Mouse (Mus musculus) embryonic fibroblast, embryonic 13.5 days (primary cell): ENCODE measurements around the gene Lsm14b. TPM values are rescaled to one million over a fixed set of nuclear protein-coding genes. Genes with fewer than 3 reads are reported as not detected.

ENCODE experiments used
- H3K27ac ChIP-seq: 2 replicates; pipeline ENCODE4 v1.5.1; 2012; ENCODE audit warnings: low read length, control low read depth, inconsistent platforms; ENCODE audit not compliant: insufficient read depth
- H3K4me1 ChIP-seq: 2 replicates; pipeline ENCODE4 v1.6.1; 2011; ENCODE audit warnings: low read length; ENCODE audit not compliant: control insufficient read depth, insufficient read depth
- H3K4me3 ChIP-seq: 2 replicates; pipeline ENCODE4 v1.5.1; 2011; ENCODE audit warnings: mild to moderate bottlenecking, control low read depth, low read length; ENCODE audit not compliant: insufficient read depth
- CTCF ChIP-seq: IDR thresholded peaks from 2 replicates; pipeline ENCODE4 v1.5.1; 2011; ENCODE audit warnings: mild to moderate bottlenecking, control low read depth, low read length, moderate library complexity, borderline replicate concordance; ENCODE audit not compliant: insufficient read depth
- POLR2A ChIP-seq: IDR thresholded peaks from 2 replicates; pipeline ENCODE4 v1.6.1; 2011; ENCODE audit warnings: low read depth, mild to moderate bottlenecking, control low read depth, low read length, moderate library complexity
- polyA plus RNA-seq: library from polyadenylated mRNA; stranded (reverse); fragments of >200 nt; gene quantifications from 2 replicates; pipeline ENCODE4 v1.2.4, GENCODE M21; 2011; ENCODE audit warnings: low read depth; ENCODE audit not compliant: missing spikeins, insufficient read length

Gene Lsm14b
- polyA plus RNA-seq, 1 experiment, result 63.3 TPM

DNA sequence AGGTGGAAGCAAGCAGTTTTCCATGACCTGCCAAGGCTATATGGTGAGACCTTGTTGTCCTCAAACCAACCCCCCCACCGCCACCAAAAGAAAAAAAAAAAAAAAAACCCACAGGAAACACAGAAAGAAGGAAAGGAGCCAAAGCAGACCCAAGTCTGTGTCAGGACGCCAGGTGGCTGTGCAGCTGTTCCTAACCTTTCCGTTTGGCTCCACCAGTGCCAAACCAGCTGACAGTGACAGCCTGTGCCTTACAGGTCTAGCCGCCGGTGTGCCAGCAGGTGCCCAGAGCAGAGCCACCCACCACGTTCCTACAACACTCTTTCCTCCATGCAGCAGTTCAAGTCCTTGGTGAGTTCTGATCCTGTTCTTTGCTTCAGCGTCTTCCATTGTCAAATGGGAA lies 48.1 kb downstream of the Lsm14b start:
- H3K4me3 ChIP-seq, result no peak overlapping the region
- H3K4me1 ChIP-seq, result peaks cover 9% of the 10 kb centered on the region
- H3K27ac ChIP-seq, result no peak overlapping the region
- TF ChIP-seq POLR2A (no peak), CTCF (no peak)

DNA sequence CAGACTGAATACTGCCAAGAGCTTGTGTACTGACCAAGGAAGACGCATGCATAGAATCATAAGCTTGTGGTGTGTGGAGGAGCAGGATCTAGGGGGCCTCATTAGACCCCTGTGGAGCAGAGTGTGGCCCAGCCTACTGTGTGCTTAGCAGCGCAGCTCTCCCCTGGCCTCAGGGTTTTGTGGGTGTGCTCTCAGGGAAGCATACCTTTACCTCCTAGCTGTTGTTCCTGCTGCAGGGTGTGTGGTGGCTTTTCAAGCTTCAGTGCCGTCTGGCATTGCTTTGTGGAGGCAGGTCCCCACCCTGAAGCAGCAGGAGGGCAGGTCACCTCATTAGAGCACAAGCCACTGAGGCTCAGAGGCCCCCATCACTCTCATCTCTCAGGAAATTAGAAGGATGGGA lies 52.8 kb downstream of the Lsm14b start:
- no peak overlapping the region for H3K4me3 ChIP-seq
- H3K4me1 ChIP-seq, result peaks cover 1% of the 10 kb centered on the region; the same call in 1 of the 2 replicates
- TF ChIP-seq POLR2A, result no peak
- no peak for TF ChIP-seq CTCF
- H3K27ac ChIP-seq, result no peak overlapping the region

DNA sequence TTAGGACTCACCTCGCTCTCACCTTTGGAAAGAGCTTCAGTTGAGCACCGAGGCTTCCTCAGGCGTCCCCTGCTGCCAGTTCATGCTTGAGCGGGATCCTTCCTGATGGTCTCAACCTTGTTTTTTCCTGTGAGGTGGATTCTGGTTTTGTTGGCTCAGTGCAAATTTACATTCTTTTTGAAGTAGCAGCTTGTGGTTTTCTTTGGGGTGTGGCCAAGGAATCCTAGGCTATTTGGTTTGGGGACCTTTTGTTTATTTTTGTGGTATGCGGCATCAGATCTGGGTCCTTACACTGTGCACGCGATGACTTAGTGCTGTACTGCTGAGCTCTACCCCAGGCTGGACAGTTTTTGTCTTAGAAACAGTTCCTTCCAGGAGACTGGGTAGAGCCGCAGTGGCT lies 55.9 kb downstream of the Lsm14b start:
- TF ChIP-seq POLR2A, result no peak
- no peak for TF ChIP-seq CTCF
- Histone ChIP-seq H3K4me1 (no peaks in the 10 kb centered on the region; the same call in 1 of the 2 replicates), H3K27ac (no peak overlapping the region), H3K4me3 (no peak overlapping the region)

DNA sequence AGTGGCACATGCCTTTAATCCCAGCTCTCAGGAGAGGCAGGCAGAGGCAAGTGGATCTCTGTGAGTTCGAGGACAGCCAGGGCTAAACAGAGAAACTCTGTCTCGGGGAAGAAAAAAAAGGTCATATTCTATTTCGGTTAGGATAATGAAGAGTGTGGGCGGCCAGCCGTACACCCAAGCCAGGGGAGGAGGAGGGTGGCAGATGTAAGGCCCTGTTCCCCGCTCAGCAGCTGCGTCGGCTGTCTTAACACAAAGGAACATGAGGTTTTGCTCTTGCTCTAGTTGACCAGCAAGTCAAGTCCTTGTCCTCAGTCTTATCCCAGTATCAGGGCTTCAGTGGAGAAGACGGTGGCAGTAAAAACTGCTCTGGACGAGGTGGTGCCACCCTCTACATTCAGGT lies 58.3 kb downstream of the Lsm14b start:
- no peaks in the 10 kb centered on the region; the same call in 1 of the 2 replicates for H3K4me1 ChIP-seq
- TF ChIP-seq CTCF (no peak), POLR2A (no peak)
- no peak overlapping the region for H3K27ac ChIP-seq
- no peak overlapping the region for H3K4me3 ChIP-seq

GRCm38 (mm10) chr2:180084565-180084964 lies 59.8 kb downstream of the Lsm14b start:
- Histone ChIP-seq H3K27ac (no peak overlapping the region), H3K4me1 (no peaks in the 10 kb centered on the region; the same call in 1 of the 2 replicates), H3K4me3 (no peak overlapping the region)
- no peak for TF ChIP-seq POLR2A
- TF ChIP-seq CTCF, result no peak

Other genes with a start within 250 kb of the Lsm14b start
- gene Taf4, start 48.3 kb upstream of the Lsm14b start, polyA plus RNA-seq, result 10.4 and 11.5 TPM in 2 replicates
- gene Psma7, start 17.4 kb downstream of the Lsm14b start, polyA plus RNA-seq, result 163 and 173 TPM in 2 replicates
- 3.4 and 3.9 TPM in 2 replicates for gene Ss18l1, start 17.5 kb downstream of the Lsm14b start, polyA plus RNA-seq
- gene Mtg2, start 45.6 kb downstream of the Lsm14b start, polyA plus RNA-seq, result 11.4 and 15.2 TPM in 2 replicates
- gene Hrh3, start 79.5 kb downstream of the Lsm14b start, polyA plus RNA-seq, result not detected in 2 replicates
- 34.0 and 39.3 TPM in 2 replicates for gene Osbpl2, start 94.3 kb downstream of the Lsm14b start, polyA plus RNA-seq
- gene Adrm1, start 146.5 kb downstream of the Lsm14b start, polyA plus RNA-seq, result 44.5 and 53.3 TPM in 2 replicates
- 31.0 and 51.1 TPM in 2 replicates for gene Lama5, start 200.9 kb downstream of the Lsm14b start, polyA plus RNA-seq
- 1,138 and 1,342 TPM in 2 replicates for gene Rps21, start 232.4 kb downstream of the Lsm14b start, polyA plus RNA-seq
- 12.5 and 13.4 TPM in 2 replicates for gene Cables2, start 248.5 kb downstream of the Lsm14b start, polyA plus RNA-seq